ENCODE assay signal across 23 mouse cellular contexts in the genomic region with DNA sequence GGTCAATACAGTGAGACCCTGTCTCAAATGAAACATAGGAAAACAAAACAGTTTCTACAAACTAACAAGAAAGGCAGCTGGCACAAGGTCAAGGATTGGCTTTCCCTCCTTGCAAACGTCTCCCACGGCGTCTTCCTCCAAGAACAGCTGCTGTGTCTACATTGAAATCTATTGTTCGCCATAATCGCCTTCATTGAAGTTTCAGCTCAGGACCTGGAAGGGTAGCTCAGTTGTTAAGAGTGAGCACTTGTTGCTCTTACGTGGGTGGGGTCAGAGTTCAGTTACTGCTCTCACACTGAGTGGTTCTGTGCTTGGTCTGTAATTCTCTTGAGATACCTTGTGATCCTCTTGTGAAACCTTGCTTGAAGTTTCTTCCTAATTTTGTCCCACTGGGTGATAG. TPM values are rescaled to one million over a fixed set of nuclear protein-coding genes. Genes with fewer than 3 reads are reported as not detected.
A peak's percentile ranks its signal among the peaks of the same experiment; 100 is the strongest.
DNase-seq lines count a peak whose midpoint lies in the region; ATAC-seq and TF ChIP-seq lines count a peak whose summit lies in the region.
"Had no signal": no experiment of that assay in that cellular context is flagged by ENCODE, and none has a peak within 500 bp of the region (broad histone marks: within the 10 kb centered on the region; RNA-seq: fewer than 3 reads in every experiment).

No protein-coding gene starts in this region.

- H3K4me1 ChIP-seq in heart, embryonic 11.5 days (ENCODE audit: control insufficient read depth, insufficient read depth, low read length) = no peaks in the 10 kb centered on the region
- H3K4me1 ChIP-seq in lung, postnatal 0 days (ENCODE audit: insufficient read depth, low read depth, low read length) = no peaks in the 10 kb centered on the region
- H3K4me1 ChIP-seq: embryonic facial prominence, embryonic 10.5 days; embryonic facial prominence, embryonic 12.5 days; forebrain, embryonic 13.5 days; forebrain, embryonic 15.5 days had no signal

- no peak for TF ChIP-seq CTCF in lung, postnatal 0 days (IDR thresholded peaks at IDR 0.05)

- H3K27ac ChIP-seq in heart, embryonic 11.5 days (ENCODE audit: low read depth, low read length) = no peak overlapping the region
- H3K27ac ChIP-seq in lung, postnatal 0 days (ENCODE audit: low read length) = no peak overlapping the region
- H3K27ac ChIP-seq: embryonic facial prominence, embryonic 10.5 days; embryonic facial prominence, embryonic 12.5 days; forebrain, embryonic 13.5 days; forebrain, embryonic 15.5 days had no signal

- H3K4me2 ChIP-seq in heart, embryonic 11.5 days = no peak overlapping the region
- no peak overlapping the region for H3K4me2 ChIP-seq in lung, postnatal 0 days (replicated peaks; ENCODE audit: low read depth, low read length)
- H3K4me2 ChIP-seq: embryonic facial prominence, embryonic 12.5 days; forebrain, embryonic 13.5 days; forebrain, embryonic 15.5 days had no signal

- WGBS in heart, embryonic 11.5 days (ENCODE audit: insufficient replicate concordance) = 82% methylated on average over 6 of the region's 6 CpGs
- WGBS in lung, postnatal 0 days = 65% methylated on average over 6 of the region's 6 CpGs

- no peak overlapping the region for H3K9ac ChIP-seq in heart, embryonic 11.5 days (ENCODE audit: low read depth, low read length)
- H3K9ac ChIP-seq in lung, postnatal 0 days (replicated peaks; ENCODE audit: low read depth) = no peak overlapping the region
- H3K9ac ChIP-seq: embryonic facial prominence, embryonic 12.5 days; forebrain, embryonic 13.5 days; forebrain, embryonic 15.5 days; forebrain, postnatal 0 days had no signal

- TF ChIP-seq EP300 in lung, postnatal 0 days (IDR thresholded peaks at IDR 0.05) = no peak

- no peaks in the 10 kb centered on the region for H3K27me3 ChIP-seq in heart, embryonic 11.5 days (ENCODE audit: control insufficient read depth, insufficient read depth, low read length)
- H3K27me3 ChIP-seq in lung, postnatal 0 days (replicated peaks; ENCODE audit: insufficient read depth, low read length) = no peaks in the 10 kb centered on the region
- H3K27me3 ChIP-seq: CH12.LX; embryonic facial prominence, embryonic 12.5 days; forebrain, embryonic 13.5 days; forebrain, embryonic 15.5 days had no signal

- peak; percentile 80 for DNase-seq in heart, adult 11 months
- DNase-seq in lung, postnatal 0 days (ENCODE audit: low spot score) = no peak
- DNase-seq in lung, postnatal 4 days = no peak
- DNase-seq in ES-CJ7 (ENCODE audit: low read depth, low spot score) = peak; percentile 32
- DNase-seq in ZHBTc4 (ENCODE audit: low read depth, low spot score) = peak; percentile 68
- DNase-seq in frontal cortex, postnatal 25 days (ENCODE audit: low spot score in 2 of 2) = no peak
- DNase-seq: adrenal gland, adult 2 months; adrenal gland, postnatal 14 days; adrenal gland, postnatal 36 days; B cell, adult 2 months; cerebellum, adult 11-12 months; cerebellum, adult 2 months; cerebellum, adult 9-10 months; cerebellum, postnatal 10 days; cerebellum, postnatal 25 days; forebrain, postnatal 0 days had no signal

- H3K9me3 ChIP-seq in heart, embryonic 11.5 days (replicated peaks; ENCODE audit: control insufficient read depth, low read length) = 0 out of 2 replicates have a peak, but pooled peaks cover 2% of the 10 kb centered on the region
- H3K9me3 ChIP-seq in lung, postnatal 0 days (ENCODE audit: low read length) = no peaks in the 10 kb centered on the region
- H3K9me3 ChIP-seq: embryonic facial prominence, embryonic 12.5 days; forebrain, embryonic 13.5 days; forebrain, embryonic 15.5 days had no signal

- ATAC-seq in heart, embryonic 11.5 days (replicated peaks; ENCODE audit: insufficient number of reproducible peaks, low FRiP score, low TSS enrichment) = no peak
- ATAC-seq in lung, postnatal 0 days = peak; percentile 28; the same call in 1 of the 2 replicates
- ATAC-seq: CD4-positive, CD25-positive, alpha-beta regulatory T cell, adult 4 months; forebrain, embryonic 13.5 days; forebrain, embryonic 15.5 days; forebrain, postnatal 0 days had no signal

- H3K4me3 ChIP-seq in heart, embryonic 11.5 days (ENCODE audit: low read depth, low read length) = no peak overlapping the region
- no peak overlapping the region for H3K4me3 ChIP-seq in lung, postnatal 0 days (ENCODE audit: low read depth, low read length)
- H3K4me3 ChIP-seq: embryonic facial prominence, embryonic 10.5 days; embryonic facial prominence, embryonic 12.5 days; forebrain, embryonic 13.5 days; forebrain, embryonic 15.5 days had no signal

- no peaks in the 10 kb centered on the region for H3K36me3 ChIP-seq in heart, embryonic 11.5 days (ENCODE audit: control insufficient read depth, insufficient read depth, low read length)
- no peaks in the 10 kb centered on the region for H3K36me3 ChIP-seq in lung, postnatal 0 days (ENCODE audit: insufficient read depth, low read length)
- H3K36me3 ChIP-seq: embryonic facial prominence, embryonic 10.5 days; embryonic facial prominence, embryonic 12.5 days; forebrain, embryonic 15.5 days had no signal

RNA-seq across cellular contexts. Expression of a gene that starts 6.5 kb away (rescaled TPM):
- polyA plus RNA-seq in heart, embryonic 11.5 days (2014; fragmentation: Nextera tagmentation; extraction: Ambion mirVana) = 6.4 and 8.1 TPM in 2 replicates
- 6.7 and 8.4 TPM in 2 replicates for polyA plus RNA-seq in lung, postnatal 0 days (2015; fragmentation: Nextera tagmentation; extraction: Ambion mirVana)

RNA-seq across cellular contexts. Expression of a gene that starts 30.9 kb away (rescaled TPM):
- polyA plus RNA-seq in heart, embryonic 11.5 days (2014; fragmentation: Nextera tagmentation; extraction: Ambion mirVana) = 64.6 and 68.3 TPM in 2 replicates
- 25.5 and 27.3 TPM in 2 replicates for polyA plus RNA-seq in lung, postnatal 0 days (2015; fragmentation: Nextera tagmentation; extraction: Ambion mirVana)

Comparison
In these comparisons a context has a peak if more than half of its experiments do, and no peak if none do; other contexts are left out.
1. DNase-seq: peak in heart, adult 11 months (single experiment), ES-CJ7 (single experiment) and ZHBTc4 (single experiment); none in lung, postnatal 0 days (single experiment), lung, postnatal 4 days (0 of 2) and frontal cortex, postnatal 25 days (0 of 2).